Mouse (Mus musculus) frontal cortex, postnatal 14 days (tissue): ENCODE measurements around the gene Eif4g1.
A peak's percentile ranks its signal among the peaks of the same experiment; 100 is the strongest.

Experiments used
- DNase-seq, 2 experiments: peaks; one replicate each; pipeline ENCODE4 v3.0.0; 2022; ENCODE audit warnings: low spot score in 2 of 2

Gene Eif4g1

DNA sequence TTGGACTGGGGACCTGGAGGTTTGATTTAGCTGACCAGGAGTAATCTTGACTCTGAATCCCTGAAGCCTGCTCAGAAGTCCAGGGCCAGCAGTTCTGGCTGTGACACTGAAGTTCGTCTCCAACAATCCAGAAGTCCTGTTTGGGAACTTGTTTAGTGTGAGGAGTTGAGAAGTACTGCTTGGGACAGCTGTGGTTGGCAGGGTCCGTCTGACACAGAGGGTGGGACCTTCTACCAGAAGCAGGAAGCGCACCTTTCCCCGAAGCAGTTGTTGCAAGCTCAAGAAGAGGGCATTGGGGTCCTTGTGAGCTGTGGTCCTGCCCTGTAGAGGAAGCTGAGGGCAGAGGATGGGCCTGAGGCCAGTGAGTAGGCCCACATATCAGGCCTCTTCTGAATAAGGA, 57.6 kb downstream of the Eif4g1 start:
- no peak for DNase-seq

DNA sequence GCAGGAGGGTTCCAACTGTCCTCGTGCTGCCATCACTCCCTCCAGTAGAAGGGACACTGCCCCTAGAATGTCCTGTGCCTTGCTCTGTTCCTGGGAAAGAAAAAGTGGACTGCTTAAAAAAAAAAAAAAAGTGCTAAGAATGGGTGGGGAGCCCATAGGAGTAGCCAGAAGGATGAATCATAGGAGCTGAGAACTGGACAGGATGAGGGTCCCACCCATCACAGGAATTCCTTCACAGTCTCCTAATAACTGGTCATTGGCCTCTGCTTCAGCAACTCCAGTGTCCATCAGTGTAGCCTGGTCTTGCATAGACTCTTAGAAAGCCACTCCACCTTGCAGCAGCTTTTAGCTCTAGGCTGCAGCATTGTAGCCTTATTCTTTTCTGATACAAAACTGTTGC, 58.3 kb downstream of the Eif4g1 start:
- no peak for DNase-seq

DNA sequence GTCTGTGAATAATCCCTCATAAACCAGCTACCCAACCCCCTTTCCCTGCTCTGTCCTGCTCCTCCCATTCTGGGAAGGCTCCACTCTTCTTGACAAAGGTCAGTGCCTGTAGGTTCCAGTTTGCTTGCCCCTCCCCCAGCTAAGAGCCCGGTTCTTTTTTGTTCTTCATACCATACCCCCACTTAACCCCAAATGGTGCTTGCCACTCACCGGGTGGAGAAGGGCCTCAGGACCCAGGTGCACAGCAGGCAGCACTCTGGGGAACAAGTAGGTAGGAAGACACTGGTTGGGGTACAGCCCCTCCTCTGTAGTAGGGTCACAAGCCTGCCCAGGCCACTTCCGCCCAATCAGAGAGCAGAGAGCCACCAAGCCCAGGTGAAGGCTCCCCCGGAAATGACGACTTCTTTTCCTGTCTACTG, 62.2 kb downstream of the Eif4g1 start:
- DNase-seq: no peak

DNA sequence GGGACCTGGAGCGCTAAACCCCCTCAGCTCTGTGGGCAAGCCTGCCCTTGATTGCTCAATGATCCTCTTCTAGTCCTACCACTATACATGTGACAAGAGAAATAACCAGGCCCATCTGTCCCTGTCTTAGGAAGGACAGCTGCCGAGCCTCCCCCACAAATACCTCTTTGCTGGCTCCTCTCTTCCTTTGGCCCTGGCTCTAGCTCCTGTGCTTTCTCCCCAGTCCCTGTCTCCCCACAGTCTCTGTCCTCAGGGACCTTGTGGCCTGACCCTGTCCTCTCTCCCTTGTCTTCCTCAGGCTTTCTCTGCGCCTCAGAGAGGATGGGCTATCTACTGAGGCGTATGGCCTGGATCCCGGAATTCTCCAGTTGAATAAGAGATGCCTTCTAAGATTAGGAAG, 63.6 kb downstream of the Eif4g1 start:
- DNase-seq: no peak

DNA sequence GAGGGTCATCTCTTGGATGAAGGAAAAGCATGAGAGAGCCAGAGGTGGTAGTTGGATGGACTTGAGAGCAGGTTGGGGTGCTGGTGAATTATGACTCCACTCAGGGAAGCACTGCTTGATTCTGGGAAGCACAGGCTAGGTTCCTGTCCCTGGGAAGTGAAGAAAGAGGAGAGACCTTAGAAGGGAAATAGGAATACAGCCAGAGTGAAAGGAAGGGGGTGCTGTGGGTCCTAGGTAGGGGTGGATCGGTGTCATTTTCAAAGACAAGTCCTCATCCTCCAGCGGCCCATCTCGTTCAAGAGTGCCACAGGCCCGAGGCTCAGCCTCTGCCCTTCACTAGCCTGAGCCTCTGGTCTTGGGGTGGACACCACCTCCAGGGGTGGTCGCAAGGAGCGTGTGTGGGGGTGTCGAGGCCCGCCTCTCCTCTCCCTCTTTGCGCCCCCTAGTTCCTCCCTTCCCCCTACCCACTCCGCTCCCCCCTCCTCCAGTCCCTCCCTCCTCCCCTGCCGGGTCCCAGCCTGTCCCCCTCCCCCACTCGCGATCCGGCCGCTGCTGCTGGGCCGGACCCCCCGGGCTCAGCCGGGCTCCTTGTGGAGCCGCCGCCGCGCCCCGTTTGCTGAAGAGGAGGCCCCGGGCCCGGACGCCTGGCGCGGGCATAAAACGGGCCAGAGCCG, 64.3 kb downstream of the Eif4g1 start:
- peak in 1 of 2 experiments; percentile 14 for DNase-seq

DNA sequence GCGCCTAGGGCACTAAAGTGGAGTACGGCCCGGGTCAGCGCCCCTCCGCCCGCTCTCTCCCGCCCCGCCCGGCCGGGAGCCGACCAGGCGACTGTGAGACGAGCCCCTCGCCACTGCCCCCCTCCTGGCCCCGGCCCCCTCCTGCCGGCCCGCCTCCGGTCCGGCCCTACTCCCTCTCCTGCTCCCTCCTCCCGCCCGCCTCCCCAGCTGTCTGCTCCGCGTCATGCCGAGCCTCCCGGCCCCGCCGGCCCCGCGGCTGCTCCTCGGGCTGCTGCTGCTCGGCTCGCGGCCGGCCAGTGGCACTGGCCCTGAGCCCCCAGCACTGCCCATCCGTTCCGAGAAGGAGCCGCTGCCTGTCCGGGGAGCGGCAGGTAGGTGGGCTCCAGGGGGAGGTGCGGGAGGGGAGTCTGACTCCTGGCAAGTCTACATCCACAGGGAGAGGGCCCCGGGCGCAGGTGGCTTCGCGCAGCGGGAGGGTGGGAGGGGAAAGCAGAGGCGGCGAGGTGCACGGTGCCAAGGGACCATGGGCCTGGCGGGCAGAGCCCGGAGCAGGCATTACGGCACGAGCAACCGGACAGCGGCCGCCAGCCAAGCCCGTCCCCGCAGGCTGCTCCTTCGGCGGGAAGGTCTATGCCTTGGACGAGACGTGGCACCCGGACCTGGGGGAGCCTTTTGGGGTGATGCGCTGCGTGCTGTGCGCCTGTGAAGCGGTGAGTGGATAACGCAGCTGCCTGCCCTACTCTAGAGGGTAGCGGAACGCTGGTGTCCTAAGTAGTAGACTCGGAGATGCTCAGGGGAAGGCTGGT, 65.0 kb downstream of the Eif4g1 start, which contains the start of gene Chrd:
TSS of gene Chrd (plus strand) at position 203 of the 806 bp plus-strand sequence.
- peak in 1 of 2 experiments; percentile 43 for DNase-seq

DNA sequence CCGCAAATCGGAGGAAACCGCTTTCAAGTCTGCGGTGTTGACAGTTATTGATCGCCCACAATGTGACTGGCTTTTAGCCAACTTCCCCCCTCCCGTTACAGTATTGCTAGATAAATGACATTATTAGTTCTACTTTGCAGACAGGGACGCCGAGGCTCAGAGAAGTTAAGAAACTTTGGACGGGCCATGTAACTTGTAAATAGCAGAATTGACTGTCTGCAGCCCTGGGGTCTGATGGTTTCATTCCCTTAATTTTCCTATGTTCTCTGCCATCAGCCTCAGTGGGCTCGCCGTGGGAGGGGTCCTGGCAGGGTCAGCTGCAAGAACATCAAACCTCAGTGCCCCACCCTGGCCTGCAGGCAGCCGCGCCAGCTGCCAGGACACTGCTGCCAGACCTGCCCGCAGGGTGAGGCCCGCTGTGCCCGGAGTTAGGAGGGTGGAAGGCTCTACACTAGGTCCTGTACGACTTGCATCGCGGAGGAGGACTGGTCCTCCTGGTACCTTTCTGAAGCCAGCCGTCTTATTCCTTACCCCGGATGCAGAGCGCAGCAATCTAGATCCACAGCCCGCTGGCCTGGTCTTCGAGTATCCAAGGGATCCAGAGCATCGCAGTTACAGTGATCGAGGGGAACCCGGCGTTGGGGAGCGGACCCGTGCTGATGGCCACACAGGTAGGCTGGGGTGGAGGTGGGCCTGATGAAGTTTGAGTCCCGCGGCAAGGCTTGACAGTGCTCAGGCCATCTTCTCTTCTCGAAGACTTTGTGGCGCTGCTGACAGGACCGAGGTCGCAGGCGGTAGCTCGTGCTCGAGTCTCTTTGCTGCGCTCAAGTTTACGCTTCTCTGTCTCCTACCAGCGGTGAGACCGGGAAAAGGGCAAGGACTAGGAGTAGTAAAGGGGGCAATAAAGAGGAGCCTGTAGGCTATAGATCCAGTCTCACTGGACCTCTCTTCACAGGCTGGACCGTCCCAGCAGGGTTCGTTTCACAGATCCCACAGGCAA, 65.9 kb downstream of the Eif4g1 start, which contains the start of gene Thpo:
TSS of gene Thpo (minus strand) at position 781 of the 1,000 bp plus-strand sequence.
- DNase-seq: no peak

DNA sequence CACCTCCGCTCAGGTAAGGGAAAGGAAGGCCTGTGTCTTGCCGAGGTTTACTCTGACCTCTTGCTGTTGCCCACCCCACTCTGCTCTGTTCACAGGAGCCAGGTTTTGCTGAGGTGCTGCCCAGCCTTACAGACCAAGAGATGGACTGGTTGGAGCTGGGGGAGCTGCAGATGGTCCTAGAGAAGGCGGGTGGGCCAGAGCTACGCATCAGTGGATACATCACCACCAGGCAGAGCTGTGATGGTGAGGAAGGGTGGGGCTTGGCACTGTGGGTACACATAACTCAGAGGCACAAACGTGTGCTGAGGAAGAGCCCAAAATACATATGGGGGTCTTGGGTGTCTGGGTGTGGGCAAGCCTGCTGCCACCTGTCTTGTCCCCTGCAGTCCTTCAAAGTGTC, 67.5 kb downstream of the Eif4g1 start:
- DNase-seq: no peak

DNA sequence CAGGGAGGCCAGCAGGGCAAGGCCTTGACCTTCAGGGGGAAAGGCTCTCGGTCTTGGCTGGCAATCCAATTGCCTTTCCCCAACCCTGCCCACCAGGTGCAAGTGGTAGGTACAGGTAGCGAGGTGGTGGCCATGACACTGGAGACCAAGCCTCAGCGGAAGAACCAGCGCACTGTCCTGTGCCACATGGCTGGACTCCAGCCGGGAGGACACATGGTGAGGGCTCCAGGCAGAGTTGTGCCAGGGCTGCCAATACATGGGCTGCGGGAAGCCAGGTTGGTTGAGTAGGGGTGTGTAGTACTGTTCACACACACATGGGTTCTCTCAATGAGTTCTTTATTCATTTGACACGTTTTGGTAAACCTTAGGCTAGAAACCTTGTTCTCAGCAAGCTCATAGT, 68.1 kb downstream of the Eif4g1 start:
- no peak for DNase-seq

DNA sequence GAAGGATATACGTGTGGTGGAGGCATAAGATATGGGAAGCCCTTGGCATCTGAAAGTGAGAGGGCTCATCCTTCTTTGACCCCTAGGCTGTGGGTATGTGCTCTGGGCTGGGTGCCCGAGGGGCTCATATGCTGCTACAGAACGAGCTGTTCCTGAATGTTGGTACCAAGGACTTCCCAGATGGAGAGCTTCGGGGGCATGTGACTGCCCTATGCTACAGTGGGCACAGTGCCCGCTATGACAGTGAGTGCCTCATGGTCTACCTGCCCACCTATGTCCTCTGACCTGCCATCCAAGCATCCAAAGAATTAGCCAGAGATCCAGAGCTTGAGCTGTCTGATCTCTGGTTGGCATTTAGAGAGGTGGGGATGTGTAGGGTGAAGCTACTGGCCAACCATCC, 68.7 kb downstream of the Eif4g1 start:
- DNase-seq: no peak

DNA sequence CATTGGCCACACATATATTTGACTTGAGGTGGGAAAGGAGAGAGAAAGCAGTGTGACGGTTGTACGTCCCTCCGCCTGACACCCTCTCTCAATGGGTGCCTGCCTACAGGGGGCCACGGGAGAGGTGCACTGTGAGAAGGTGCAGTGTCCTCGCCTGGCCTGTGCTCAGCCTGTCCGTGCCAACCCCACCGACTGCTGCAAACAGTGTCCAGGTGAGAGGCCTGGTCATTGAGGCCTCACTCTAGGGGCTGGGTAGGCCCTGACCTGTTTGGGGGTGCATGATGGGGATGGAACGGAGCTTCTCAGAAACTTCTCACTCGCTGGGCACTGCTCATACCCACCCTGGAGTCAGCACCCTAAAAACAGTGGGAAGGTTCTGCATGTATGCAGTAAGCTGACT, 71.7 kb downstream of the Eif4g1 start:
- no peak for DNase-seq
